Mouse (Mus musculus): ENCODE results near the gene Pla2g6.

GRCm38 (mm10) chr15:79324373-79324772 lies 3.8 kb downstream of the Pla2g6 start:
- TF ChIP-seq CTCF (IDR thresholded peaks at IDR 0.05; ENCODE audit: control insufficient read depth, insufficient read depth, insufficient replicate concordance, low read depth, low read length) (no peak), POLR2A (IDR thresholded peaks at IDR 0.05; ENCODE audit: control insufficient read depth, low read depth, low read length) (no peak)

Measured in testis, adult 2 months (tissue).